Mouse (Mus musculus) naive thymus-derived CD4-positive, alpha-beta T cell, adult 2 months (primary cell): Measurements from ENCODE around the gene Coro1a.
"Not testable (repeated sequence)": the region's sequence is repeated elsewhere in the genome, so short reads cannot be mapped to it uniquely, and the experiment has no call there.

Experiments
- DNase-seq: peaks from one replicate; pipeline ENCODE4 v3.0.0-alpha.2; 2011; ENCODE audit warnings: low read depth

The Coro1a gene

DNA sequence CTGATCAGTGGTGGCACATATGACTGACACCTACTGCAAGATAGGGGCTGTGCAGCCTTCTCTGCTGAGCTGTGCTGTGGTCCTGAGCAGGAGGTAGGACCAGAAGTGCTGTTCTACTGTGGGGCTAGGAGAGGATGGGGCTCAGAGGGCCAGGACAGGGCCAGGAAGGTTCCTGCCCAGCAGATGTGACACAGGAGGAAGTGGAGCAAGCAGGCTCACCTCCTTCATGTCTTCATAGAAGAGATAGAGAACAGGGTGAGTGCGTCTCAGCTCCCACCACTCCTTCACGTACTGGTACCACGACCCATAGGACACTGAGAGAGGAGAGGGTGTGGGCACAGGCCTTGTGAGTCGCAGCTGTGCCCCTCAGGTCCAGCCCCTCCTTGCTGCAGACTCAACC, 19.4 kb downstream of the Coro1a start:
- DNase-seq = not testable (repeated sequence)

DNA sequence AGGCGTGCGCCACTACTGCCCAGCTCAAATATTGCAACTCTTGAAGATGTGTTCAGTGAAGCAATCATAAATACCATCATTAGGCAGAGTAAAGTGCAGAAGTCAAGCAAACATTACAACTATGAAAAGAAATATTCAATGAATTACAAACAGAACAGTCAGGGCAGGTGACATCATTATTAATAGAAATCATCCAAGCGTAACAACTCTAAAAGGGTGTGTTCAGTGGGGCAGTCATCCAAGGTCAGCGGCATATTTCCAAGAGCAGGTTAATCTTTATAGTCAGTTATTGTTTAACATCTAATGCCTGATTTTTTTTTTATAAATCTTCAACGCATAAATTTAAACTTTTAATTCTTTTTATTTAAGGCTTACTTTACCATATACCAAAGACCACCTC, 26.4 kb downstream of the Coro1a start:
- no peak for DNase-seq

DNA sequence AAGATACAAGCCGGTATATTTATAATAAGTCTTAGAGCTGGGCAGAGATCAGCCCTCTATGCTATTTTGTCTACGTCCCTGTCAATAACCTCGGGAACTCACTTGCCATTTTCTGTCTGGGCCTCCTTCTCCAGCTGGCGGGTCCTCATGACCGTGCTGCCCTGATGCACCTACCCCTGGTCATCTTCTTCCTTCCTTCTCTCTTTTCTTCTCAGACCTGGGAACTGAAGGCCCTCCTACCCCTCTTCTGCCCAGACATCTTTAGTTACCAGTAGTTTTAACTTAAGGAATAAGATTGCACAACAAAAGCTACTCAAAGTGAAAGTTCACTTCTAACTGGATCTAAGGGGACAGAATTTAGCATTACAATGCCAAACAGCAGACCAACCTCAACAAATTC, 27.9 kb downstream of the Coro1a start:
- no peak for DNase-seq

DNA sequence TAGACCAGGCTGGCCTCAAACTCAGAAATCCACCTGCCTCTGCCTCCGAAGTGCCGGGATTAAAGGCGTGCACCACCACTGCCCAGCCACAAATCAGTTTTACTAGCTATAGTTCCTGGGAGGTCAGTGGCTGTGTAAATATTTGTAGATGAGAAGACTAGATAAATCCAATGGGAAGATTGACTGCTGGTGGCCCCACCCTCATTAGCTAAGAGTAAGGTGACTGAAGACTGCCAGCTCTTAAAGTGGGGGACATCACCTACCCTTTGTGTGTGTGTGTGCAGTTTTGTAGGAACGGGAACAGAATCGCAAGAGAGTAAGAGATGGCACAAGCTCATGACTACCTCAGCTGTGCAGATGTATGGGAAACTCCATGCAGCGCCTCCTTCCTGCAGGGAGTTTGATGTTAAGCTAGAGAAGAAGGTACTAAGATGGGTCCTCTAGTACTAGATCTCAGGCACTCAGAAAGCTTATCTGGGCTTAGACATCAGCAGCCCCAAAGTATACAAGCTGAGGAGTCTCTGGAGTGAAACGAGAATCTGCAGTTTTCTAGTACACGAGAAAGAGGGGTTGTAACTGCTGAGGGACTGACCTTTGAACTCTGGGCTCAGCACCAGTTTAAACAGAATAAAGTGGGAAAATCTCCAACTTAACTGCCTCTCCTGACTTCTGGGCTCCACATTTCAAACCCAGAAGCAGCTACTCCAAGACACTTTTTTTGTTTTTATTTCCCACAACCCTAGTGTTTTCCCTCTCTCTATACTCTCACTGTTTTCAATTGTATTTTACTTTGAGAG, 28.8 kb downstream of the Coro1a start:
- no peak for DNase-seq

DNA sequence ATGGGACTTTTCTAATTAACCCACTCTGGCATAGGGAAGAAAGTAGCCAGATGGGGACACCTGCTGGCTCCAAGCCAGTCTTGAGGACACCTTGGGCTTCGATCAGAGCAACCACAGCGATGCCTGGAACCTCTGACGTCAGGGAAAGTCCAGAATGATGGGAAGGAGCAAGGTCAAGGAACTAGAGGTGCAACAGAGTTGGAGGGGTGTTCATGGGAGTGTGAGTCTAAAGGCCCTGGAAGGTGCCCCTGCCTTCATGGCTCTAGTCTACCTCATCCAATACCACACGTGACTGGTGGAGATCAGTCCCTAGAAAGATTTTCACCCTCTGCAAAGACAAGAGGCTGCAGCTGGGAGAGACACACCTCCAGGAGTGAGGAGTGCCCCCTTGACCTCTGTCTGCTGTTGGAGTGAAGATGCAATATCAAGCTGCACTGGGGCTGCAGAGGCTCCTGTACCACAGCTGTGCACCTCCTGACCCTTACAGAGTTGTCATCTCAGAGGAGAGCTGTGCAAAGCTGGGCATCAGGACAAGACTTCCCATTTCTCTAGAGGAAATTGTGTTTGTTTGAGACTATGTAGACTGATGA, 30.9 kb downstream of the Coro1a start:
- DNase-seq = no peak

DNA sequence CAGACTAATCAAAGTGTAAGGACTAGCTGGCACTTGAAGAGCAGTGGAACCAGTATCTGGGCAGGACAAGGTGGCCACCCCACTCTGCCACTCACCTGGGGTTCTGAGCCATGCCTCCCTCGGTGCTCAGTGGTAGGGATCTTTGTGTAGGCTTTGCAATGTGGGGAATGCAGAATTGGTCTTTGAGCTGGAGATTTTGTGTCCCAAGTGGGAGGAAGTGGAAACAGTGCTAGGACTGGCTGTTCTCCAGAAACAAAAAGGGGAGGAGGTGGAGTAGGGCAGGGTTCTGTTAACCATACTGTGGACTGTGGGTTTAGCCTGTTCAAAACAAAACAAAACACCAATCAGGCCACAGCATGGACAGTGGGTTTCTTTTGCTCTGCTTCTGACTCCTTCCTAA, 31.4 kb downstream of the Coro1a start, which contains the start of gene Sult1a1:
Gene Sult1a1 (minus strand): TSS at position 226 of the 400 bp plus-strand sequence.
- DNase-seq = no peak

DNA sequence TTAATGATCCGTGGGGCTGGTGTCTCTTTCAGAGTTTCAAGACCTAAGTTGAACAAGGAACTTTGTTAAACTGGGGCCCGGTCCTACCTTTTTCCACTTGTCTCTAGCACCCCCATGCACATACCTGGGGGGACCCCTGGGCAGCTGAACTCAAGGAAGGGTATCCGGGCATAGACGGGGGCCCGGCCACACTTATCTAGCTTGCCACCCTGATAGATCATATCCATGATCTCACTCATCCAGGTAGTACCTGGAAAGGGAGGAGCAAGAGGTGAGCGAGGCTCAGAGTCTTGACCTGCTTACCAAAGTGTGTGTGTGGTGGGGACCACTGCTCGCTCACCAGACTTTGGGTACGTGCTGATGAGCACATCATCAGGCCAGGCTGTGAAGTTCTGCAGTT, 32.5 kb downstream of the Coro1a start:
- no peak for DNase-seq

DNA sequence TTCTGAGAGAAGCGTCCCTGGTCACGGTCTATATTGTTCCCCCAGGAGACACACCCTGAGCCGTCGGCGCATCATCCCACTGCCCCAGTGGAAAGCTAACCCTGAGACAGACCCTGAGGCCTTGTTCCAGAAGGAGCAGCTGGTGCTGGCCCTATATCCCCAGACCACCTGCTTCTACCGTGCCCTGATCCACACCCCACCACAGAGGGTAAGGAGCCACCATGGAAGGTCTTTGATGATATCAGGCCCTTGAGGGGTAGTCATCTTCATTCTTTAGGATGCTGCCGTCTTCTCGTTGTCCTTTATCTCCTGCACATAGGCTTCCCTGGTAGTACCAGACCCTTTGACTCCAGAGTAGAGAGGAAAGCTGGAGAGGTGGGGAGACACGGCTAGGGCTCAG, 35.5 kb downstream of the Coro1a start:
- DNase-seq = no peak

DNA sequence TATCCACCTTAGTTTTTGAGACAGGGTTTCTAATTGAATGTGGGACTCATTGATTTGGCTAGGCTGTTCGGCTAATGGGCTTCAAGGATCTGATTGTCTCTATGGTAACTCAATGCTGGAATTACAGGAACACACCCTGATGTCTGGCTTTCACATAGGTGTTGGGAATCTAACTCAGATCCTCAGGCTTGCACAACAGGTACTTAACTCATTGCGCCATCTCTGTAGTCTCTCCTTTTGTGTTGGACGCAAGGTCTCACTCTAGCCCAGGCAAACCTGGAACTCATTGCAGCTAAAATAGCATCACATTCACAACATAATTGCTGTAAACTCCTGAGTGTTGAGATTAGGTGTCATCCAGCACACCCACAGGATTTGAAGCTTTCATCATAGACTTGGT, 37.4 kb downstream of the Coro1a start:
- DNase-seq = no peak

DNA sequence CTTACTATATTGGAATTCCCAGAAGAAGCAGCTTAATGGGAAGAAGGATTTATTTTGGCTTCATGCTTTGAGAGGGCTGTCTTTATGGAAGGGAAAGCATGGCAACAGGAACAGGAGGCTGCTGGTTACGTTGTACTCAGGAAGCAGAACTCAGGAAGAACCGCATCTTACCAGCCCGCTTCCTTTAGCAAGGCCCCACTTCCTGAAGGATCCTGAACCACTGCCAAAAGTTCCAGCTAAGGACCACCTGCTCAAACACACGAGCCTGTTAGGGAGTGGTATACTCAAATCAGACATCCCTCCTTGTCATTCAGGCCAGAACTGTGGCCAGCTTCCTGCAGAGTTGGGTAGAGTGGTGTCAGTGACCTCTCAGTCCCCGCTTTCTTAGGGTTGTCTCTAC, 39.1 kb downstream of the Coro1a start:
- no peak for DNase-seq

DNA sequence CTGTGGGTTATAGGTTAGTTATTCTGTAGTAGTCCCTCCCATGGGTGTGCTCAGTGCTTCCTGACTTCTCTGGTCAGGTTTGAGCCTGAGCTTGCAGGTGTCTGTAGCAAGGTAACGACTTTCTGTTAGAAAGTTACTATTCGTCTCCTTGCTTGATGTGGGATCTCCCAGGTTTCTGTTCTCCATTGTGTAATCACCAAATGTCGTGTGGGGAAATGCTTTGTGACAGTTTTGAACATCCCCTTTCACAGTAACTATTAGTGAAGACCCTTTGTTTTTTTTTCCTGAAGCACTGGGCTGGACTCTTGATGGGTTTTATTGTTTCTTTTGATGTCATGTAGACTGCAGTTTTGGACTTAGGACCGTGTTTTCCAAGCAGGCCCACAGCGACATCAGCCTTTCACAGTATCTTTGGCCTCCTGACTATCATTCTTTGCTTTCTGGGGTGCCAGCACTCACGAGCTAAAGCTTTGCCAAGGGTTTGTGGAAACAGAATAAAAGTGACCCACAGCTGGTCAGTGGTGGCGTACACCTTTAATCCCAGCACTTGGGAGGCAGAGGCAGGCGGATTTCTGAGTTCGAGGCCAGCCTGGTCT, 40.0 kb downstream of the Coro1a start:
- DNase-seq = no peak

DNA sequence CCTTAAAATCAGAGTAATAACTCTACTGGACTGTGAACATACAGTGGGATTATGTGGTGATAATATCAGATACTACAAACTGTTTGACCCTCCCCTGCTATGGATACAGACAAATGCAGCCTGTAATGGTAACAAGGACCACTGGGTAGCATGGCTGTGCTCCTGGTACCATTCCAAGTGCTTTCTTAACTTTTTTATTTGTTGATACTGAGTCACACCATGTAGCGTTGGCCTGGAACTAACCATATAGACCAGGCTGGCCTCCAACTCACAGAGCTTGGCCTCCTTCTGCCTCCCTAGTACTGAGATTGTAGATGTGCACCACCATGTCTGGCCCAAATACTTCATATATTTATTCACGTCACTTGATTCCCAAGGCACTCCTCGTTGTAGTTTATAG, 42.3 kb downstream of the Coro1a start:
- DNase-seq = no peak

DNA sequence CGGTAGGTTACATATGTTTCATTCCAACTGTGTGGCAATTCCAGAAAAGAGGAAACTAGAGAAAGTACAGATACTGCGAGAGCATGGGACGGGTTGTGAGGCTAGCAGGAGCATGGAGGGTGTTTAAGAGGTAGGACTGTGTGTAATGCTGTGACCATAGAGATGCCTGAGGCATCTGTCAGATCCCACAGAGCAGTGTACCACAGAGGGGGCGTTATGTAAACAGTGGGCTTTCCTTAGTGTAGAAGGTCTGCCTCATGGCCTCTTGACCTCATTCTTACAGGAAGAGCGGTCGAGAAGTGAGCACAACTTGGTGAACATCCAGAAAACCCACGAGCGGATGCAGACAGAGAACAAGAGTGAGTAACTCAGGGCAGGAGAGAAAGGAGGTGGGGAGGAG, 43.9 kb downstream of the Coro1a start:
- DNase-seq = no peak

DNA sequence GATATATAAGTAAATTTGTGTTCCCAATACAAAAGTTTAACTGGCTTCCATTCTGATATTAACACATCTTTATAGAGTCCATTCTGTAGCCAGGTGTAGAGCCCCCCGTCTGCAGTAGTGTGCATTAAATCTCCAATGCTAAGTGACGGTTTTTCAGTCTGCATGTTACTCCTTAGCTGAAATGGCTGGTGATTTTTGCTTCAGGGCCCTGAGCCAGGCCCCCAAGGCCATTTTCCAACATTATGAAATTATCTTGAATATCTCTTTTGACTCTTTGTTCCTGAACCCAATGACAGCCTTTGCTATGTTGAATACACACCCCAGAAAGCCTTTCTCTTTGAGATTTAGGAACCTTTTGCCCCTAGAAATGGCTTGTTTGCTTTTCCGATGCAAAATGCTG, 47.8 kb downstream of the Coro1a start:
- DNase-seq = no peak

DNA sequence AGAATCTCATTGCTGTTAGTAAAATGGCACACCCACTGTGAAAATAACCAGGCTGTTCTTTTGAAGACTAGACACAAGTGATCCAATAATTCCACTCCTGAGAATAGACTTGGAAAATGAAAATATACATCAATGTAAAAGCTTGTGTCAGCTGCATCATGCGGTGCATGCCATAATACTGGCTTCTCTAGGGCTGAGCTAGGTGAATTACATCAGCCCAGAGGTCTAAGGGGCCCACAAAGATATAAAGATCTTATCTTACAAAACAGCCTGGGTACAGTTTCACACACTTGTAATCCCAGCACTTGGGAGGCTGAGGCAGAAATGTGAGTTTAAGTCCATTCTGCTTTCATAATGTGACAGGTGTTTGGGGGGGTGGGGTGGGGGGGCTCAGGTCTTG, 50.1 kb downstream of the Coro1a start:
- DNase-seq = no peak

DNA sequence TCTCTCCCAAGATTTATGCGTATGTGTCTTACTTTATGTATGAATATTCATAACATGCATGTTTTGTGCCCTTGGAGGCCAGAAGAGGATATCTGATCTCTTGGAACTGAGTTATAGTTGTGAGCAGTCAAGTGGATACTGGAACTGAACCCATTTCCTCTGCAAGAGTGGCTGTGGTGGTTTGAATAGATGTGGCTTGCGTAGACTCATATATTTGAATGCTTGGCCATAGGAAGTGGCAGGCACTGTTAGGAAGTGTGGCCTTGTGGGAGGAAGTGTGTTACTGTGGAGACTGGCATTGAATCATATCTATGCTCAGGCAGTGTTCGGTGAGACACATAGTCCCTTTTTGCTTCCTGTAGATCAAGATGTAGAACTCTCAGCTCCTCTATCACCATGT, 51.9 kb downstream of the Coro1a start:
- peak; percentile 73 for DNase-seq

DNA sequence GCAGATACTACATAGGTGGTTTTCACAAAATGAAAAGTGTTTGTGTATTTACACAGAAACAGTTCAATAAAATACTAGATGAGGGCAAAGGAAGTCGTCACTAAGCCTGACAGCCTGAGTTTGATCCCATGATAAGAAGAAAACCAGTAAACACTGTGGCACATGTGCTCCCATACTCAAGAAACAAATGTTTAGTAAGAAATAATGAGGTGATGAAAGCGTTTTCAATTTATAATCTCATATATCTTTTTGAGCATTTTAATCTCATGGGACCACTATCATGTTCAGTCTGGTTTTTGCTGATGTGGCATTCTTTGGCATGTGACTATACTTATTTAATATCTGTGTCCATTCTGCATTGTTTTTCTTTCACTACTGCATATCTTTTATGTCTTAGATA, 53.6 kb downstream of the Coro1a start:
- no peak for DNase-seq

DNA sequence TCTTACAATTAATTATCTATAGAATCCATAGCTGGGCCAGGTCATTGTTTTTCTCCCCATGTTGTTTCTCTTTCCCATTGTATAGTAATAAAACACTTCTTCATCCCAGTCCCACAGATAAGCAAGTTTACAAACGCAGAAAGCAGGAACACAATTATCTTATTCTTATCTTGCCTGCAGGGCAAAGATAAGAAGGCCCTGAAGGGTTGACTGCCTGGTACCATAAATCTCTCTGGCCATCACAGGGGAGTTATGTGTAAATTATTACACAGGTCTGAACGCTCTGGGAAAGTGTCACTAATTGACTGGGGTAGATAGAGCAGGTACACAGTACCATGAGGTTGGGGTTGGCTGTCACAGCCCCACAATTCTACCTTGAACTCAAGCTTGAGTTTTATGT, 56.7 kb downstream of the Coro1a start:
- no peak for DNase-seq
